Mouse (Mus musculus) urinary bladder, postnatal 25 days (tissue): ENCODE measurements around the gene Ccdc13.

ENCODE experiments used
- DNase-seq: peaks from one replicate; pipeline ENCODE4 v3.0.0; 2022; ENCODE audit warnings: low spot score

Gene Ccdc13

GRCm38 (mm10) chr9:121846526-121847118 is 7.4 kb upstream of the Ccdc13 start:
- no peak for DNase-seq

GRCm38 (mm10) chr9:121842914-121843313 is 3.7 kb upstream of the Ccdc13 start:
- DNase-seq, result no peak

GRCm38 (mm10) chr9:121839622-121839965 is 333 bp upstream of the Ccdc13 start:
- DNase-seq, result no peak

GRCm38 (mm10) chr9:121838008-121838407 is 1.3 kb downstream of the Ccdc13 start:
- no peak for DNase-seq

DNA sequence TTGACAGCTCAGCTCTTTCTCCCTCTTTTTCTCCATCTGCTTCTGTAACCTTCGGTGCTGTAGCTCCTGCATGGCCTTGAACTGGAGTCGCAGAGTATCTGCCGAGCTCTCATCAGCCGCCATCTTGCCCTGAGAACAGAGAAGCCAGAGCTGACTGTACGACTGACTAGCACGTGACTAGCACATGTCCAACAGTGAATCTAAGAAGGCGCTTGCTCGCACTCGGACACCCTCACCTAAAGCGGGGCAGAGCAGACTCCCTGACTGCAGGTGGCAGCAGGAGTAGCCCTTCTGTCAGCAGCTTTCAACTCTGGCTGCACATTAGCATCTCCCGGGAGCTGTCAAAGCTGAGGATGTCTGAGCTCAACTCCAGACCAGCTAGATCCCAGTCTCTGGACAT is 5.4 kb downstream of the Ccdc13 start:
- DNase-seq, result no peak

GRCm38 (mm10) chr9:121830956-121831293 is 8.3 kb downstream of the Ccdc13 start:
- peak; percentile 79 for DNase-seq

DNA sequence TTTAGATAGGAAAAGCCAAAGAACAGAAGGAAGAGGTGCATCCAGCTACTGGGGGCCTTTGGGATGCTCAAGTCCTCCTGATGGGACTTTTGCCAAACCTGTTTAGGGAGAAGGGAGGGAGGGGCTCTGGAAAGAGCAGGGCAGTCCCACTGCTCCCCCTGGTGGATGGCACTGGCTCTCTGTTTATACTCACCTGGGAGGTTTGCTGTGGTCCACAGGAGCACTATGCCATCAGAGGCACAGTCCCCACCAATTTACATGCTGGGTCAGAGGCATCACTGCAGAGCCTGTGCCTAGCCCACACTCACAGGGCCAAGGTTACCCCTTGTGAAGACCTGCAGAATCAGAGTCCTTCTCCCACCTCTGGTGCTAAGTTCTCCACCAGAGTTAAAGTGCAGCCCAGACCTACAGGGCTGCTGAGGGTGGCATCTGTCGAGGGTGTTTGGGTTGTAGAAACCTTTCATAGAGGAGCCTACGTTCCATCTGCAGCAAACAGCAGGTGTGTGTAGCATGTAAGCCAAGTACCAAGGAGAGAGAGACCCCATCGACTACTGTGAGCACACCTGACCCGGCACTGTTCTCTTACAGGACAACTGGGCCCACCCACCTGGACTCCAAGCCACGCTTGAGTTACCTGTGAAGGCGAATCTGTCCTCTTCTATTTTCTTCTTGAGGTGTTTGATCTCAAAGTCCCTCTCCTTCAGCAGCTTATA is 8.9 kb downstream of the Ccdc13 start:
- peak; percentile 34 for DNase-seq

GRCm38 (mm10) chr9:121829270-121829992 is 9.8 kb downstream of the Ccdc13 start:
- DNase-seq, result no peak

GRCm38 (mm10) chr9:121828314-121828713 is 10.9 kb downstream of the Ccdc13 start:
- DNase-seq, result no peak

DNA sequence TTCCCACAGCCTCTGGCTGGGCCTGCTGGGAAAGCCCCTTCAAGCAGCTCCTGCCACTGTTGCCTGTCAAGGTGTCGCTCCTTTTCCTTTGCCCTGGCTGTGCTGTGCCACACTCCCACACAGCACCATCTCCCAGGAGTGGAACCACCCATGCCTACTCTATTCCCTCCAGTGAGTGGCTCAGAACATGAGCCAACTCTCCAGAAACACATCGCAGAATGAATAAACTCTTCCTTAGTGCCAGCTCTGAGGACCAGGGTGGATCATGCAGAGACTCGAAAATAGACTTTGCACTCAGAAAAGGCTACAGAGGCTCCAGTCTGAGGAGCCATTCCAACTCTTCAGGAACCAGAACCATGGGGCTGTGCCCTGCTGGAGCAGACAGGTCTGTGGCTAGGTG is 12.9 kb downstream of the Ccdc13 start:
- DNase-seq, result no peak

DNA sequence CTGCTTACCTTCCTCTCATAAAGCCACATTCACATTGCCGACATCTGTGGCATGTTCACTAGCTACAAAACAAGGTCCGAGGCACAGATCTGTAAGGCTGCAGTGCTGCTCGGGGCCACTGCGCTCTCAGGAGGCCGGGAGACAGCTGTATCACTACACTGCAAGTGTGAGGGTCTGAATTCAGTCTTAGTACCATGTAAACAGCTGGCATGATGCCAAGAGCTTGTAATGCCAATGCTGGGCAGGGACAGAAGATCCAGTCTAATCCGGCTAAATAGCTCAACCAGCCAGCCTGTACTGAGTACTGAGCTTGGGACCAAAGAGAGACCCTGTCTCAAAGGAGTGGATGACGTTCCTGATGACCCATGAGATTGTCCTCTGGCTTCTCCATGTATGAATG is 15.3 kb downstream of the Ccdc13 start:
- DNase-seq, result no peak

- no peak for DNase-seq
These were observed 16.2 kb downstream of the Ccdc13 start for GRCm38 (mm10) chr9:121823051-121823450.

DNA sequence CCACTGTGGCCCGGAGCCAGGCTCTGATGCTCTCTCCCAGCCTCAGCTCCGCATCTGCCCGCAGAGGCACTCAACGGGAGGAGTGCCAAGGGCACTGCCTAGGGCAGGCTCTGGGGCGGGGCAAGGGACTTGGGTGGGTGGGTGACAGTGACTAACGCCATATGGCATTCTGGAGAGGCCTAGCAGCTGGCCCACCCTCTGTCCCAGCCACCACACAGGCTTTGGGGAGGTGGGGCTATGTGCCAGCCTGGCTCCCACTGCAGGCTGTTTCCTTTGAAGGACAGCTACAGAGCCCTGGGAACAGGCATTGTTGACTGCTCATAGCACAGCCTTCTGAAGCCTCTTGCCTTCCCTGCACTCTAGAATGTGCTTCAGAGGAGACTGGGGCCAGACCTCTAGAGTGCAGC is 16.7 kb downstream of the Ccdc13 start:
- no peak for DNase-seq

GRCm38 (mm10) chr9:121820765-121821164 is 18.5 kb downstream of the Ccdc13 start:
- no peak for DNase-seq

DNA sequence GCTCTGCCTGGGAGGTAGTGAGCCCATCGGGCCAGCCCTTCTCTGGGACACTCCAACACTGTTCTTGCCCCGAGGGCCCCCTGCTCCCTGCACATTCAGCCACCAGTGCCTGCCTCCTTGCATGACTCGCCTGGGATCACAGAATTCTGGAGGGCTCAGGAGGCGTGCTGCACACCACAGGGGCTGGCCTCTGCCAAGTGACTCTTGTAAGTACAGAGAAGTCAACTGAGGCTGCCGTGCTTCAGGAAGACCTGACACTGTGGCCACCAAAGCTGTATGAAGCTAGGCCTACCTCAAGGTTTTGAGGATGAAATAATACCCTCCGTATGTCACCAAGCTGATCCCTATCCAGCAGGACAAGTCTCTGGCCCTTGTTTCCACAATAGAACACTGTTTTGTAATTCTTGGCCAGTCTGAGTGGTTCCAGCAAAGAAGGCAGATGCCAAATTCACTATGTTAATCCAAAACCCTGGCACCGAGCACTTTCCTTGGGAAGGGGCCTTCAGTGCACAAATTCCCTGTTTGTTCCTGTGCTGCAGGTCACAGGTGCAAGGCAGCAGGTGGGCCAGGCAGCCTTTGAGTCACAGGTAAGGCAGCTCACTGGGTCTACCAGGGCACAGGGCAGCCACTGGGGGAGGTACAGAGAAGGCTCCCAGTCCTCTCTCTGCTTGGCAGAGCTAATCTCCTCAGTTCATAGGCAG is 19.3 kb downstream of the Ccdc13 start:
- DNase-seq, result no peak

GRCm38 (mm10) chr9:121819073-121819770 is 20.0 kb downstream of the Ccdc13 start:
- no peak for DNase-seq

GRCm38 (mm10) chr9:121815183-121815582 is 24.1 kb downstream of the Ccdc13 start:
- DNase-seq, result no peak

DNA sequence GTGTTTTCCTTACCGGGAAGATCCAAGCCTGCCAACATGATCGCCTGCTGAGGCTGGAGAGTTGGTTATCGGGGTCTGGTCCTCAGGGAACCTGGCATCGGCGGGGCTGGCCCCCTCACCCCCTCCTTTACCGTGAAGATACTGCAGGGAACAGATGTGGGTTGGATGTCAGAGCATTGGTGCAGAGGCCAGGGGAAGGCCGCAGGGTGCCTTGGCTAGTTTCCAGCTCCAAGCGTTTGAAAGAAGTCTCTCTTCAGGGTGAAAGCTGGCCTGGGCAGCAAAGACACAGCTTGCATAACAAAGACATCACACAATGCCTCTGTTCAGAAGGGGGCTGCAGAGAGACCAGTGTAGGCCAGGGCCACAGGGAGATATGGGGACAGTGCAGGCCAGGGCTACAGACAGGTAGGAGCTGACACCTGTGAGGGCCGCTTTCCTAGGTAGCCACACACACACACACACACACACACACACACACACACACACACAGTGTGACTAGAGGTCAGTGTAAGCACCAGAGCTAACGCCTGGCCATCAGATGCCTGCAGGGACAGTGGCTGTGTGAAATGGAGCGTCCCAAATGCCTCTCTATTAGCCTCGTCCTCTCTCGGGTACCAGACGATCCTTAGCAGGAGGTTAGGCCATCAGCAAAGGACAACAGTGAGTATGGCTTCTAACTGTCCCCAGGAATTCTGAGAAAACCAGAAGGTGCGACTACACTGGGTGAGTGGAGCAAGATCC is 29.0 kb downstream of the Ccdc13 start:
- DNase-seq, result no peak

- DNase-seq, result no peak
These were observed 30.8 kb downstream of the Ccdc13 start for GRCm38 (mm10) chr9:121808511-121808910.

DNA sequence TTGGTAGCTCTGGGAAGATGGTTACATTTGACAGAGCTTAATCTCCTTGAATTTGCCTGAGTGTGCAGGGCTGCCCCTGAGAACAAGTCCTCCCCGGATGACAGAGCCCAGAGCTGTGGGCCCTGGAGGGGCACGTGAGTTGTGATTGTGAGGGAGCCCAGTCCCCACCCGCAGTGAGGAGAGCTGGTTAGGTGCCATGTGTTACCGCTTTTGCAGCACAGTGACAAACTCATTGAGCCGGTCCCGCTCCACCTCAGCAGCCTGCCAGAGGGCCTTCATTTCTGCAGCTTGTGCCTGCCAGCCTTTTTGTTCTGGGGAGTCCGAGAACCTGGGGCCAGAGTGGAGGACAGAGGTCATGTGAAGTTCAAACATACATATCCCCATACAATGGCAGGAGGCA is 31.3 kb downstream of the Ccdc13 start:
- DNase-seq, result no peak

DNA sequence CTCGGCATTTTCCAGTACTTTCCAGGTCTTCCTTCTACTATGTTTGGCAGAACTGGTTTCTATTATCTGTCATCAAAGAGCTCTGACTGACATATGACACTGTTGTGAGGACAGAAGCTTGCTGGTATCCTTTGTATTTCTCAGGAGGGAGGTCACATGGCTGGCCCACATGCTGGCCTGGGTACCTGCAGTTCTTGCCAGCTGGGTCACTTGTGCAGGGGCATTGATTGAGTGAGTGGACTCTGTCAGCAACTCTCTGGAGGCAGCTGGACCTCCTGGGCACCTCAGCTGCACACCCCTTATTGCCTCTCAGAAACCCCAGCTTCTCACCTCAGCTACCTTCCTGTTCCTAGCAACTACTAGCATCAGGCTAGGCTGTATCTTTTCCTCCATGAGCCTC is 31.7 kb downstream of the Ccdc13 start:
- no peak for DNase-seq

GRCm38 (mm10) chr9:121802747-121803146 is 36.5 kb downstream of the Ccdc13 start:
- DNase-seq, result no peak
